Mouse (Mus musculus) gonadal fat pad, adult 2 months (tissue): ENCODE measurements at regions not wholly inside any gene's neighbourhood (a gene's known extent, or its start where the extent isn't known, plus 50 kb on each side); places are given as distances from the start of the nearest gene placed in this dataset.
"Not testable (repeated sequence)": the region's sequence is repeated elsewhere in the genome, so short reads cannot be mapped to it uniquely, and the experiment has no call there.

Experiments used
- DNase-seq: peaks from one replicate; pipeline ENCODE4 v3.0.0-alpha.2; 2012; ENCODE audit warnings: low read depth

- DNase-seq, result no peak
Observed at GRCm38 (mm10) chr10:46087766-46088165, 510.1 kb downstream of the Hace1 start.

GRCm38 (mm10) chr10:46100837-46101236 is 523.2 kb downstream of the Hace1 start:
- DNase-seq, result no peak

- no peak for DNase-seq
Observed at GRCm38 (mm10) chr10:46108810-46109209, 531.2 kb downstream of the Hace1 start.

- no peak for DNase-seq
Observed at GRCm38 (mm10) chr10:46114631-46115130, 537.1 kb downstream of the Hace1 start.

- not testable (repeated sequence) for DNase-seq
Observed at GRCm38 (mm10) chr10:46122409-46122808, 544.8 kb downstream of the Hace1 start.

- no peak for DNase-seq
Observed at GRCm38 (mm10) chr10:46123795-46124194, 546.2 kb downstream of the Hace1 start.

- no peak for DNase-seq
Observed at GRCm38 (mm10) chr10:46135120-46135748, 557.6 kb downstream of the Hace1 start.

GRCm38 (mm10) chr10:46174035-46174434 is 596.4 kb downstream of the Hace1 start:
- DNase-seq, result no peak

- DNase-seq, result no peak
Observed at GRCm38 (mm10) chr10:46185763-46186458, 608.3 kb downstream of the Hace1 start.

- DNase-seq, result no peak
Observed at GRCm38 (mm10) chr10:46194143-46194542, 616.5 kb downstream of the Hace1 start.

GRCm38 (mm10) chr10:46226837-46227402 is 649.3 kb downstream of the Hace1 start:
- DNase-seq, result no peak

GRCm38 (mm10) chr10:46229608-46230007 is 652.0 kb downstream of the Hace1 start:
- DNase-seq, result no peak

GRCm38 (mm10) chr10:46235581-46235980 is 658.0 kb downstream of the Hace1 start:
- no peak for DNase-seq

GRCm38 (mm10) chr10:46255575-46255974 is 677.9 kb downstream of the Hace1 start:
- DNase-seq, result no peak

- no peak for DNase-seq
Observed at GRCm38 (mm10) chr10:46269710-46270109, 692.1 kb downstream of the Hace1 start.

- no peak for DNase-seq
Observed at GRCm38 (mm10) chr10:46273846-46274245, 696.2 kb downstream of the Hace1 start.

- no peak for DNase-seq
Observed at GRCm38 (mm10) chr10:46294290-46294689, 716.7 kb downstream of the Hace1 start.

- DNase-seq, result no peak
Observed at GRCm38 (mm10) chr10:46298352-46298751, 720.7 kb downstream of the Hace1 start.

GRCm38 (mm10) chr10:46299521-46299920 is 721.9 kb downstream of the Hace1 start:
- no peak for DNase-seq

- DNase-seq, result no peak
Observed at GRCm38 (mm10) chr10:46320328-46321038, 742.9 kb downstream of the Hace1 start.

- DNase-seq, result no peak
Observed at GRCm38 (mm10) chr10:46321040-46321439, 743.4 kb downstream of the Hace1 start.

- no peak for DNase-seq
Observed at GRCm38 (mm10) chr10:46329052-46329451, 751.4 kb downstream of the Hace1 start.
